Mouse (Mus musculus) megakaryocyte, embryonic 14.5 days (primary cell): Measurements from ENCODE around the gene Astn1.

Experiments
- FLI1 ChIP-seq: IDR thresholded peaks from 2 replicates; pipeline ENCODE4 v1.6.1; 2012; ENCODE audit warnings: low read length, inconsistent platforms, mixed read lengths
- GATA1 ChIP-seq: IDR thresholded peaks from 3 replicates; pipeline ENCODE4 v1.6.1; 2012; ENCODE audit warnings: mixed read lengths, low read length, inconsistent platforms, borderline replicate concordance

- no peak for TF ChIP-seq GATA1
- no peak for TF ChIP-seq FLI1
Measured at GRCm38 (mm10) chr1:158414198-158414597, 52.1 kb downstream of the Astn1 start.
